Mouse (Mus musculus): ENCODE measurements around the gene Acox2.
"Not testable (repeated sequence)": the region's sequence is repeated elsewhere in the genome, so short reads cannot be mapped to it uniquely, and the experiment has no call there.

Acox2 gene

DNA sequence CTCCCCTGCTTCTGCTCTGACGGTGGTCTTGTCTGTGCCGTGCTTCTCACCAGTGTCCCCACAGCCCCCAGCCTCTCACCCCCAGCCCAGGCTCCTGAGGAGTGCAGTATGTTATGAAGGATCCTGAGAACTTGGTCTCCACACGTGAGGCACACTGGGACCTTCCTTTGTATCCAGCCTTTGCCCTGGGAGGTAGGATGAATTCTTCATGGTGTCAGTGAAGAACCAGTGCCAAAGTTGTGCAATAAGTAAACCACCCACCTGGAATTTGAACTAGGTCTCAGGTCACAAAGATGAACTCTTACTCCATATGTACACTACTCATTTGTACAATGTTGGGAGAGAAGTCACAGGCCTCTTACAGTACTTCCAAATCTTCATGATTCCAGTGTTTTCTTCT, at the start of gene Acox2:
TSS of gene Acox2 (minus strand) at position 188 of the 400 bp plus-strand sequence.
- no peak for DNase-seq (ENCODE audit: low read depth, low spot score)

DNA sequence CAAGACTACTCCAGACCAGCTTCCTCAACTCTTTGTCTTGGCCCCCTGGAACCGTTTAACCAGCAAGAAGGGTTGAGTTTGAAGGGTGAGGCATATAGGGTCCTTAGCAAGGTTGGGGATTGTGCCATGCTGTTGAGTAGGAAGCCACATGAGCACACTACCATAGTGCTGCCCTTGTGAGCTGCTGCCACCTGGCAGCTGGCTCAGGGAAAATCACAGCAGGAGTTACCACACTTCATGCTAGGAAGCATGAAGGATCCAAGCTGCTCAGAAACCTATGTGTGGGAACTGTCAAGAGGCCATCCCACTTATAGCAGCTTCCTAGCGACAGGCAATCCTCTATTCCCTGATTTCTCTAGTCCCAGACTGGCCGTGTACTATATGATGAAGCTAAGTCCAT, 49.5 kb upstream of the Acox2 start:
- DNase-seq (ENCODE audit: low read depth, low spot score), result no peak

DNA sequence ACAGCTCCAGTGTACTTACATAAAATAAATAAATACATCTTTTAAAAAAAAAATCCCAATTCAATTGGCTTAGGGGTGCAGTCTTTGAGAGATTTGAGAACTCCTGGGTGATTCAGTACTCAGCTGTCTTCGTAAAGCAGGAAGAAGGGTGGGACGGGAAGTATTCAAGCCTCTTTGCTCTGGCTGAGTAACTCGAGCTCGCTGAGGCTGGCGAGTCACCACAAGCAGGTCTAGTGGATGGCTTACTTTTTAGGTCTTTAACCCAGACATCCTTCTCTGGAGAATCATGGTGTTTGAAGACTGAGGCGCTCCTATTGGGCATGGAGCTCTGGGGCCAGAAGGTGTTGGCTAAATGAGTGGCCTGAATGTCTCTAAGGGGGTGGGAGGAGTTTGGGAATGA, 47.7 kb upstream of the Acox2 start:
- DNase-seq (ENCODE audit: low read depth, low spot score), result no peak

DNA sequence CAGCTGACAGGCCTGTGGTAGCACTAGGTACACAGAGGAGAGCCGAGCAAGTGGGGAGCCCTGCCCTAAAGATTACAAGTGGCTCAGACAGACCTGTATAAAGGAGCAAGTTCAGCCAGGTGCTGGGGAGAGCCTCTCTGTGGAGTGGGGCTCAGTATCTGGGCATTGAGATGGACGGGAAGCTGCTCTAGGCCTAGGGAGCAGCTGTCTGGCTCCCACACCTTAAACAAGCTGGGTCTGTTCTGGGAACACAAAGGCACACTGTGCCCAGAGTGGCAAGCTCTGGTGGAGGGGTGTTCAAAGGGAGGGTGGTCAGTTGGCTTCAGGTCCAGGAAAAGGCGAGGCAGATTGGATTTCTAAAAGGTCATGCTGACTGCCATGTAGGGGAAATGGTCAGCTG, 45.9 kb upstream of the Acox2 start:
- no peak for DNase-seq (ENCODE audit: low read depth, low spot score)

DNA sequence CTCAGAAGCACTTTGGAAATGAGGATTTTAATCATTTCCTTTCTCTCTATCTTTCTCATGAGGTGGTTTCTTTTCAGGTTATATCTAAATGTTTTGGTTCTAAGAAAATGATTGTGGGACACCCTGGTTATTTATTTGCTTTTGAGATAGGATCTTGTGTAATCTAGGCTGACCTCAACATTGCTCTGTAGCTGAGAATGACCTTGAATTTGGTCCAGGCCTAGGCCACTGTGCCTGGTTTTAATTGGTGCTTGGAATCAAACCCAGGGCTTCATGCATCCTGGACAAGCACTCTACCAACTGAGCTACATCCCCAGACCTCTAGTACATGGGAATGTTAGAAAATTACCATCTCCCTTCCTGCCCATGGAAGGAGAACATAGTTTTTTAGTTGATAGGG, 44.9 kb upstream of the Acox2 start:
- no peak for DNase-seq (ENCODE audit: low read depth, low spot score)

DNA sequence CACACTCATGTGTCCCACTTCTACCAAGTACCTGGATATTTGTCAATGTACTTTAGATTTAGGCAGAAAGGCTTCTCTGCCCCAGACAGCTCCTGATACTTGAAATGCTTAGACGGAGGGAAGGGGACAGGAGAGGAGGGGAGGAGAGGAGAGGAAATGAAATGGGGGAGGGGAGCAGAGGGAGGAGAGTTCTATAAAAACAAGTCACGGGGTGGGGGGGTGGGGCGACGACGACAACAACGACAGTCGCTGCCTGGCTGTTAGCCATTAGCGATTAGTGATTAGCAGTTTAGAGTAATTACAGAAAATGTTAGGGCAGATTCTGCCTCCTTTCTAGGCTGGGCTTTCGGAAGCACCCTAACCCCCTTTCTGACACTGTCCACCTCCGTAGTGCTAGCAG, 43.5 kb upstream of the Acox2 start:
- DNase-seq (ENCODE audit: low read depth, low spot score), result no peak

DNA sequence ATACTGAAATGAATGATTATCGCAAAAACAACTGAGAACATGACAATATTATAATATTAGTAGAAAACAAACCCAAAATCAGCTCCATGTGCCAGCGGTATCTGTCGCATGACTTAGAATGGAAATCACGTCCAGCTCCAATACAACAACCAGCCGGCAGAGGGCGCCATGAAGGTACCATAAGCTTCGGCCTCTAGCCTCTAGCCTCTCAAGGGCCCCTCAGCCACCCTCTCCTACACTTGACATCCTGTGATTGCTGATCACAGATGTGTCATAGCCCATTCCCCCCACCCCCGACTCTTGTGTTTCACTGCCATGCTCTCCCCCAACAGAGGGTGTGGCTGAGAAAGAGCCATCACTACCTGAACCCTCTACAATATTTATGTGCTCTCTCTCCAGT, 41.1 kb upstream of the Acox2 start:
- DNase-seq (ENCODE audit: low read depth, low spot score), result peak; percentile 42

DNA sequence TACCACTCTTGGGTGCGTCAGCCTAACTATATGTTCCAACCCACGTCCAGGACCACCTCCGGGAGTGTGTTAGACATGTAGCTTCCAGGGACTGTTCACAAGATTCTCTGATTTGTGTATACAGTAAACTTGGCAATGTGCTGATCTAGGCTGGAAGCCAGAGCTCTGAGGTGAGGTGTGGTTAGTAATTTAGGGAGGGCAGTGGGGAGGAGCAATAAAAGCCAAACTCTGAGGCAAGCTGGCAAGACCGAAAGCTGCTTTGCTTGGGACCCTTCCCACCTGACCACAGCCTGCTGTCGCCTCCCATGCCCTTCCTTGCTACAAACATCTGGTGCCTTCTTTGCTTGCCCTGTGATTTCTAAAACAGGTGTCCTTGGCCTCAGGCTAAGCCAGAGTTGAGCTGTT, 38.7 kb upstream of the Acox2 start:
- no peak for DNase-seq (ENCODE audit: low read depth, low spot score)

DNA sequence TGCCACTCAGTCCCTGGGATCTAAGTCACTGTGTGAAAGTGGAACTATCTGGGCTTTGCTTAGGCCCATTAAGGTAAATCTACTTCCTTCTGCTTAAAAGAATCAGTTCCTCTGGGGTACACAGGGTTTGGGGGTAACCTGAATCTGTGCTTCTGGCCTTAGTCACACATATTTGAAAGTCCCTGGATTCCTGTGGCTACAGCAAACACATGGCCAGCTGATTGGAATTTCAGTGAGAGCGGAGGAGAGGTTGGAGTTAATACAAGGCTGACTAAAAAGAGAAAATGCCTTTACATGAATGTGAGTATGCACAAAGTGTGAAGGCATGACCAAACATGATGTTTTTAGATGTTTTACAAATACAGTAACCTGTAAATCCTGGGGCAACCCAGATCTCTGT, 35.1 kb upstream of the Acox2 start:
- no peak for DNase-seq (ENCODE audit: low read depth, low spot score)

DNA sequence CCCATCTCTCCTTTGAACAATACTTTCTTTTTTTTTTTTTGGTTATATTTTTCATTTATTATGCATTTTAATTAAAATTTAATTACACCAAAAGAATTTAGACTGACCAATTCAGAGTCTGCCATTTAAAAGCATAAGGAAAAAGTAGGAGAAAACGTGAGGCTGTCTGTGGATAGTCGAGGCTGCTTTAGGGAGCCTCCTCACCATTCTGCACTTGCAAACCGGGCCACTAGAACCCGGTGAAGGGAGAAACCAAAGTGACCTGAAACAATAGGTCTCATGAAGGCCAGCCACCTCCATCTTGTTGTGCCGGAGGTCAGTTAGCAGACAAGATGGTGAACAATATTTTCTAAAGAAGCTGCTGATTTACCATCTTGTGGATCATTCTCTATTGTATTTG, 27.4 kb upstream of the Acox2 start:
- not testable (repeated sequence) for DNase-seq (ENCODE audit: low read depth, low spot score)

DNA sequence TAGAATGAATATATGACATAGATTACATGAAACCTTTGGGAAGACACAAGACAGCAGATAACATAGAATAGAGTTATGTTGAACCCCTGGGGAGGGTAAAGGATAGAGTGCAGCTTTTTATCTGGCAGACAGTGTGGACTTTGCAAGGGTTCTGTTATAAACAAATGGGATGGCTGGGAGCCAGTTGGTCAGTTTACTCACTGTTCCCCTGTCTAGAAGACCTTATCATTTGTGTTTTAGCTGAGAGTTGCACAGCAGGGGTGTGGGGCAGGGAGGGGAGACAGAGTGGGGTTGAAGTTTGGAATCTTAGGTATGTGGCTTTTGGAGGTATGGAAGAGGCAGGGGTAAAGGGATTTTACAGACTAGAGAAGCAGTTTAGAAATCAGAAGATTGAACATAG, 24.6 kb upstream of the Acox2 start:
- DNase-seq (ENCODE audit: low read depth, low spot score), result no peak

DNA sequence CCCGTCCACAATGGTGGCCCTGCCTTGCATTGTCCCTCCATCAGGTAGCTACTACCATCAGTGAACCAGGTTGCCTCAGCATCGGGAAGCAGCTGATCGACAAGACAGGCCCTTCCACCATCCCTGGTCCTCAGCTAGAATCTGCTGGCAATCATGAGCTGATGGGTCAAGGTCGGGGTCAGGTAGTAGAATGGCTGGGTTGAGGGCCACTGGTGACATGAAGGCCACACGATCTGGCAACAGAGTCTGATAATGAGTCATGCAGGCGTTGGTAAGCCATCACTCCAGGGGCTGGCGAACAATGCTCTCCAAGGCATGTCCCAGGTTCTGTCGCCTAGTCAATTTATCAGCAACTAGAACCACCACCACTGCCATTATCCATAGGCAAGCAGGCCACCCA, 12.1 kb upstream of the Acox2 start:
- not testable (repeated sequence) for DNase-seq (ENCODE audit: low read depth, low spot score)

DNA sequence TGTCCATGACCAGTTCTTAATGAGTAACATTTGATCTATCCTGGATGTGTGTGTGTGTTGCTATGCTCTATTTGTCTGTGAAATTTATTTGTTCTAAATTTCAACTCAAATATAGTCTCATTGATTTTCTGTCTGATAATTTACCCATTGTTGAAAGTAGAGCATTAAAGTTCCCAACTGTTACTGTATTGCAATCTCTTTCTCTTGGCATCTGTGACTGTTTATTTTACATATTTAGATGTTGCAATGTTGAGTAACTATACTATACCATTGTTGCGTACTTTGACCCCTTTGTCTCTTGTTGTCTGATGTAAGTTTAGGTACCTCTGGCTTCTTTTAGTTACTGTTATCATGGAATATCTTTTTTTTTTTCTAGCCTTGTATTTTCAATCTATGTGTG, 5.2 kb upstream of the Acox2 start:
- DNase-seq (ENCODE audit: low read depth, low spot score), result no peak

DNA sequence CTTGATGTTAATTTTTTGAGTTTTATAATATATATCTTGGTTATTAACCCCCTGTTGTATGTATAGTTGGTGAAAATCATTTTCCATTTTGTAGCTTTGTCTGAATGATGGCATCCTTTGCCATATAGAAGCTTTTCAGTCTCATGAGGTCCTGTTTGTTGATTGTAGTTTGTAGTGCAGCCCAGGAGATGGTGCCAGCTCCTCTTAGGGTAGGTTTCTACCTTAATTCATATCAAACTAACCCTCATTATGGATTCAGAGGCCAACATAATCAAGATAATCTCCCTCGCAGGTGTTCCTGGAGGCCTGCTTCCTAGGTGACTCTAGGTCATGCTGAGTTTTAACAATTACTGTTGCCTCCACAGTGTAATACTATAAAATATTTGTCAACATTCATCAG, 3.1 kb upstream of the Acox2 start:
- no peak for DNase-seq (ENCODE audit: low read depth, low spot score)

DNA sequence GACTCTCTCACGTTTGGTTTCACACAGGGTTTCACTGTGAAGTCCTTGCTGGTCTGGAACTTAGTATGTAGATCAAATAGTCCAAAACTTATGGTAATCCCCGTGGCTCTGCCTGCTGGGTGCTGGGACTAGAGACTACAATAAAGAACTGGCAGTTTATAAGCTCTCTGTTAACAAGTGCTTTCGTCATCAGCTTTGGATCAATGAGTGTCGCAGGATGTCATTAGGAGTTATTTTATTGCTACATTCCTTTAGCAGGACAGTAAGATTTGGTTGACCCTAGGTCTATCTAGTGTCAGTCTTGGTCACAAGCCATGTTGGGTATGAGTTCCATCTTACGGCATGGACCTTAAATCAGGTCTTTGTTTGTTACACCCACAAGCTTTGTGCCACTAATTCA, 1.1 kb upstream of the Acox2 start:
- DNase-seq (ENCODE audit: low read depth, low spot score), result no peak

DNA sequence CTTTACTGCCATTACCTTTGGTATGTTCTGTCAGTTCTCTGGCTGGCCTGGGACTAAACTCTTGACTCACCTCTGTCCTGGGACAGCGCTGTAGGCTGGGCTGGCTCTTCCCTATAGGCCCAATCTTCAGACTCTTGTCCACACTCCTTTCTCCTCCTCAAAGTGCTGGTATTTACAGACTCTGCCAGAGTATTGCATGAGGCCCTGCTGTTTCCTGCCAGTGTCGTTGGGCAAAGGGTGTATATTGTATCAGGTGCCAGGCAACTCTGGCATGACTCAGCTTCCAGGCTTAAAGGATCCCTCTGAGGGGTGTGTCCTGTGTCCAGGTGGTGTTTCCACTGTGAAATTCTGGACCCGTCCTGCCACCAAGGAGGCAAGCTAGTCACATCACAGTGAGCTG, 401 bp downstream of the Acox2 start:
- no peak for DNase-seq (ENCODE audit: low read depth, low spot score)

DNA sequence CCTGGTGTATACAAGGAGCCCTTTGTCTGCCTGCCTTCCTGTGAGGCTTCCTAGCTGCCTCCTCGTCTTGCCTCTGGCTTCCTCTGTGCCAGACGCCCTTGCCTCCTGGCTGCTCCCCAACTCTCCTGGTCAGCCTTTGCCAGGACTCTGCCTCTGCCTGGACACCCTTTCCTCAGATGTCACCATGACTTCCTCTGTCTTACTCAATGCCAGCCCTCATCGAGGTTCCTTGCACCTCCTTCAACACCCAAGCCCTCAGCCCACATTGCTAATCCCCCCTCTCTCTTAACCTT, 872 bp downstream of the Acox2 start:
- DNase-seq (ENCODE audit: low read depth, low spot score), result no peak

DNA sequence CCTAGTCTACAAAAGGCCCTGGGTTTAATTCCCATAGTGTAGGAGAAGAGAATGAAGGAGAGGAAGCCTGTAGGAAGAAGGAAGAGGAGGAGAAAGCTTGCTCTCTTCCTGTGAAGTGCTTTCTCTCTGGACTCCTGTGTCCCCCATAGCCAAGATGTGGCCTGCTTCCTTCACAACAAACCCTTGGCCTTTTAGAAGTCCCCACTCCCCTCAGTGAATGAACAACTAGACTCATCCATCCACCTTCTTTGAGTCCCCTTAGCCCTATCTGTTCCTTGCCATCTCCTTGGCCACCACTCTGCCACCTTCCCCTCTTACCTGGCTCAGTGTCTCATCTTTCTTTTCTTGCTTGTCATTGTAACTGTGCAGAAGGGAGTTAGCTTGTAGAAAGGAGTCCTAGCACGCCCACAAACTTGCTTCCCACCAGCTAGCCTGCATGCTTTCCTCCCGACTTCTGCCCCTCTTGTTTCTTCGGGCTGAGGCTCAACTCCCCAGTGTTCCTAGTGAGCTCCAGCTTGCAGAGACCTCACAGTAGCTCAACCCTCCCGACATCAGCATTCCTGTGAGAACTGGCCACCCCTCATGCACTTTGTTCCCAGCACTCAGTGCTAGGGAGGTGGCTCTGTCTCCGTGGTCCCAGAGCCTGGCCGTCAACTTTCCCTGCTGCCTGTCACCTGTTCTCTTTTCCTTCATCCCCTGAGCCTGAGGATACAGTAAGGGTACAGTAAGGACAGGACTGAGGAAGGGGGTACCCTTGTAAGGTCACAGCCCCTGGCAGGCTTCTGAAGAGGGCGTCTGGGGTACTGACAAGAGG, 1.4 kb downstream of the Acox2 start:
- no peak for DNase-seq (ENCODE audit: low read depth, low spot score)

DNA sequence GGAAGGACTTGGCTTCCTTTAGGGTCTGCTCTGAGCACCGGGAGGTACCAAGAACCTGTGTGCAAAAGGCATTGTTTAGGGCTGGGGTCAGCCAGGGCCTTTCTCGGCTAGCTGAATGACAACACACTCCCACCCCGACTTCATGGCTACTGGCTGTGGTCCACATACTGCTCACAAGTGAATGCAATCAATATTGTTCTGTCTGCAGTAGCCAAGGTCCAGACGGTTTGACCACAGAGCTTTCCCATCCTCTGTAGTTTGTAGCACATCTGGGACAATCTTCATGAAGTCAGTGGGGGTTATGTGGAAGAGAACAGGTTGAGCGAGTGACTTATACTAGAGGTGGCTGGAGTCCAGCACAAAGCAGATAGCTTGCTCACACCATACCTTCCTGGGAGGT, 2.3 kb downstream of the Acox2 start:
- no peak for DNase-seq (ENCODE audit: low read depth, low spot score)

DNA sequence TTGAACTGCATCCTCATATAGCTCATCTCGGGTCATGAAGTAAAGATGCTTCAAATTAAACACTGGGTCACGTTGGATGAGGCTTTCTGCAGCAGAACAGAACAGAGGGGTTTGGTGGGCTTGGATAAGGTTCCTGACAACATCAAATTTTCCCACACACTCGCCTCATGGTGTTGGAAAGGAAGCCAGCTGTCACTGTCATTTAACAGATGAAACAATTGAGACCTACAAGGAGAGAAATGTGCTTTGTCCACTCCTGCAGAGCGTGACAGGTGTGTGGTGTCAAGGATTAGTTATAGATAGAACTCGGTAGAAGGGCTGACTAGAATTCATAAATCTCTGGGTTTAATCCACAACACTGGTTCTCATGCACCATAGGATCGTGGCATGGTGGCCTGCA, 3.1 kb downstream of the Acox2 start:
- DNase-seq (ENCODE audit: low read depth, low spot score), result no peak

DNA sequence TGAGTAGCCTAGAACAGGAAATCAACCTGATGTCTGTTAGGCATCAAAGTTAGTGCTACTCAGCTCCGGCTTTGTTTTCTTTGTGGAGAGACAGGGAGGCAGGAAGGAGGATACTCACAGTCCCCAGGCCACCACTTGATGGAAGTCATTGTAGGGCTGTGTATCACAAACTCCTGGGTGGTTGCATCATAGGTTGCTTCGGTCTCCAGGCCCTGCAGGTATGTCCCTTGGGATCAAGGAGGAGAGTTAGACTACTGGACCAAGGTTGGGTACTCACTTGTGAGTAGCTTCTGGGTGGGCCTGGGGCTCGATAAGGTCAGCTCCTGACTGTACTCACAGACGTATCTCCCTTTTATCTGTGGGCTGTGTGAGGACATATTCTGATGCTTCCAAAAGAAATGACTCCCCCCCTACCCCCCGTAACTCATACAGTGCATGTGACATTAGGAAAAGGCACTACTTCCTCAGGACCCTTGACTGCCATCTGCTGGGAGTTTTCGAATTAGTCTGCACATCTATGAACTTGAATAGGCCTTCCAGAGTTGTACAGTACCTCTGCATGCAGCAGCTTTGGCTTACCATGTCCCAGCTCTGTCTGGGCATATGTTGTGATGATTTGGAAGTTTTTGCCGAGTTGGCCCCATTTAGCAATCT, 4.0 kb downstream of the Acox2 start:
- no peak for DNase-seq (ENCODE audit: low read depth, low spot score)

DNA sequence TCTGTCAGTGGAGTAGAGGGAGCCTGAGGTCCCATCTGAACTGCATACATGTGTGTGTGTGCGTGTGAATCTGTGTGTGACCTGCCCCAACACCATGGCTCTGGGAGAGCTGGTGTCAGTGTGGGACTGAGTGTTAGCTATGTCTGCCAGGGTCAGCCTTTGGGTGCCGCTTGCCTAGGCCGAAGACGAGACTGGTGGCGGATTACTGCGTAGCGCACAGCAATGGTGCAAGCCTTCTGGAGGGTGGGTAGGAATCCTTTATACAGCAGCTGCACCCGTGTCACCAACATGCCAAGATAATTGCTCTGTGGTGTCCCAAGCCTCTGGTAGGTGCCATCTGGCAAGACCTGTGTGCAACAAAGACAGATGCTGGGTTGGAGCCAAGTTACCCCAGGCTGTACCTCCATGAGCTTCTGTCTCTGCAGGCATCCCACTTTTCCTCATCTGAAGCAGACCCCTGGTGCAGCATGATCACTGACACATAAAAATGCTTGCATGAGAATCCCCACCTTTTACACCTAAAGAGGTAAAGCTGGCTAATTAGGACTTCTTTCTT, 7.7 kb downstream of the Acox2 start:
- no peak for DNase-seq (ENCODE audit: low read depth, low spot score)

DNA sequence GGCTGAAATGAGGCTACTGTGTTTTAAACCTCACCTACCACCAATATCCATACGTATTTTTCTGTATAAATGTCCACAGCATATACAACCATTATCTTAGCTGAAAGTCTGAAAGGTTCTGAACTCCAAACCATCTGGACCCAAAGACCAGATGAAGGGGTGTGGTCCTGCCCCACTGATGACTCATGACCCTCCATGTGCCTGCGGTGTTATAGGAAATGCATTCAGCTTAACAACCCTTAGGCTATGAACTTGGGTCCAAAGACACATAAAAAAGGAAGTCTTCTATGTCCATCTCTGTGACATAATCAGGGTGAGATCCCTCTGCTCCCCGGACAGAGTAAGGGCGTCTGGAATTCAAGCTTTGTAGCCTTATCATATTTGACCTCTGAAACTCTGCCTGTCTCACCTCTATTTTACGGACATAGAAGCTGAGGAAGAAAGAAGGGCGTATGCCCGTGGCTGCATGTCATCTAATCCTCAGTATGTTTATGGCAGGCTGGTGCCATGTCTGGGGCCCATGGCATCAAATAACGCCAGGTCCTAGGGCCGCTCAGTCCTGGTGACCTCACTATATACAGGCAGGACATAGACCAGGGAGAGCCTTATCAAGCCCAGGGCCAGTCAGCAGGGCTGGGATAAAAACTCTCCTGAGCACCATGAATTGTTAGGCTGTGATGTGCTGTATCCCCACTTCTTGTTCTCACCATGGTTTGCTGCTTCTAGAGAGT, 8.8 kb downstream of the Acox2 start:
- DNase-seq (ENCODE audit: low read depth, low spot score), result no peak
